Mouse (Mus musculus) small intestine, adult 2 months (tissue): ENCODE data around the gene Ddx25.

Source experiments
- CTCF ChIP-seq: fragments of 200-500 bp; IDR thresholded peaks from 2 replicates; pipeline ENCODE4 v1.5.1; 2012; ENCODE audit warnings: low read depth, mild to moderate bottlenecking, control low read depth, inconsistent platforms, low read length, moderate library complexity, mixed read lengths; ENCODE audit not compliant: insufficient replicate concordance, insufficient read length; ENCODE audit errors: extremely low read depth
- POLR2A ChIP-seq: fragments of 200-500 bp; IDR thresholded peaks from 2 replicates; pipeline ENCODE4 v1.6.1; 2012; ENCODE audit warnings: low read depth, mild to moderate bottlenecking, control low read depth, inconsistent platforms, low read length, moderate library complexity

GRCm38 (mm10) chr9:35513900-35514299 is 44.4 kb downstream of the Ddx25 start:
- TF ChIP-seq POLR2A (no peak), CTCF (no peak)
